Mouse (Mus musculus): ENCODE measurements around the gene Fam222a.

DNA sequence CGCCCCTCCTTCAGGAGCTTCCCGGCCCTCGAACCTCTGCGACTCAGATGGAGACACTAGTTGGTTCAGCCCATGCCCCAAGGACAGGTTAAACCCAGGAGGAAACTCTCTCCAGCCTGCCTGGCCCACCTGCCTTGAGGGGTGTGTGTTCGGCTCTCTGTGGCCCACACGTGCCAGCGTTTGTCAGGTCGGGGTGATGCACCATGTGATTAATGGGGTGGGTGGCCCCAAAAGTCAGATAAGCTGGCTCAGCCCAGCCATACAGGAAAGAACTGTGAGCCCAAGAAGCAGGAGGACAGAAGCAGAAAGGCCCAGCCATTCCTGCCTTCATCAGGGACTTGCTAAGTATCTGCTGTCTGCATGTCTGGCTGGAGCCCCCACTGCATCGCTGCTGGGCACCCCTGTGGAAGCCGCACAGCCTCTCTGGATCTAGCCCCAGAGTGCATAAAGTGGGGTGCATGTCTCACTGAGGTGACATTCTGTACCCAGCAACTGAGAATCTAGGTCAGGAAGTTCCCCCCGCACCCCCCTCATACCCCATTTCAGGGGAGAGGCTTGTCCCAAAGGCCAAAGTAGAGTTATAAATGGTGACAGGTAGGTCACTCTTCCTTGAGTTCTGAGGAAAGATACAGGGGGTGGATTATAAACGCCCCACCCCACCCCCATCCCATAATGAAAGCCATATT, 15.8 kb downstream of the Fam222a start:
- TF ChIP-seq CTCF (IDR thresholded peaks at IDR 0.05; ENCODE audit: low read depth, low read length) (no peak), POLR2A (IDR thresholded peaks at IDR 0.05; ENCODE audit: insufficient read depth, low read length) (no peak)

Data from ES-Bruce4 (cell line).